Mouse (Mus musculus): ENCODE results near the gene Neurog1. TPM values are rescaled to one million over a fixed set of nuclear protein-coding genes. Genes with fewer than 3 reads are reported as not detected.
A peak's percentile ranks its signal among the peaks of the same experiment; 100 is the strongest.

Gene Neurog1
- polyA plus RNA-seq, 1 experiment from 2014 or later, result 1.1 TPM

- H3K4me1 ChIP-seq, result peaks cover 7% of the 10 kb centered on the region; the same call in 1 of the 2 replicates
- no peak overlapping the region for H3K4me3 ChIP-seq
- ATAC-seq (ENCODE audit: insufficient number of reproducible peaks, insufficient read depth, low FRiP score, low TSS enrichment, low read depth), result no peak
- no peaks in the 10 kb centered on the region for H3K9me3 ChIP-seq
- no peak overlapping the region for H3K27ac ChIP-seq
- no peak overlapping the region for H3K4me2 ChIP-seq
- 81% methylated on average over 10 of the region's 10 CpGs for WGBS
- no peak overlapping the region for H3K9ac ChIP-seq
- no peaks in the 10 kb centered on the region for H3K36me3 ChIP-seq
- H3K27me3 ChIP-seq, result peaks cover 56% of the 10 kb centered on the region
Observed at GRCm38 (mm10) chr13:56237905-56238304, 14.1 kb downstream of the Neurog1 start.

- Histone ChIP-seq H3K4me1 (peaks cover 7% of the 10 kb centered on the region; the same call in 1 of the 2 replicates), H3K9me3 (no peaks in the 10 kb centered on the region), H3K27me3 (peaks cover 61% of the 10 kb centered on the region), H3K4me3 (no peak overlapping the region), H3K27ac (no peak overlapping the region), H3K36me3 (no peaks in the 10 kb centered on the region), H3K4me2 (no peak overlapping the region), H3K9ac (no peak overlapping the region)
- 8% methylated on average over 7 of the region's 7 CpGs for WGBS
- ATAC-seq (ENCODE audit: insufficient number of reproducible peaks, insufficient read depth, low FRiP score, low TSS enrichment, low read depth), result no peak
Observed at GRCm38 (mm10) chr13:56236194-56236593, 15.8 kb downstream of the Neurog1 start.

- H3K9ac ChIP-seq, result no peak overlapping the region
- H3K4me3 ChIP-seq, result no peak overlapping the region
- H3K9me3 ChIP-seq, result no peaks in the 10 kb centered on the region
- H3K27me3 ChIP-seq, result peaks cover 91% of the 10 kb centered on the region
- 6% methylated on average over 7 of the region's 7 CpGs for WGBS
- peaks cover 11% of the 10 kb centered on the region for H3K4me1 ChIP-seq
- ATAC-seq (ENCODE audit: insufficient number of reproducible peaks, insufficient read depth, low FRiP score, low TSS enrichment, low read depth), result no peak
- H3K36me3 ChIP-seq, result no peaks in the 10 kb centered on the region
- H3K27ac ChIP-seq, result no peak overlapping the region
- no peak overlapping the region for H3K4me2 ChIP-seq
Observed at GRCm38 (mm10) chr13:56228790-56229189, 23.2 kb downstream of the Neurog1 start.

- 13% methylated on average over 10 of the region's 10 CpGs for WGBS
- Histone ChIP-seq H3K9me3 (no peaks in the 10 kb centered on the region), H3K9ac (no peak overlapping the region), H3K27me3 (peaks cover 97% of the 10 kb centered on the region), H3K27ac (no peak overlapping the region), H3K4me2 (no peak overlapping the region), H3K4me1 (peaks cover 34% of the 10 kb centered on the region), H3K4me3 (no peak overlapping the region), H3K36me3 (no peaks in the 10 kb centered on the region)
- no peak for ATAC-seq (ENCODE audit: insufficient number of reproducible peaks, insufficient read depth, low FRiP score, low TSS enrichment, low read depth)
Observed at GRCm38 (mm10) chr13:56226175-56226954, 25.6 kb downstream of the Neurog1 start.

GRCm38 (mm10) chr13:56223625-56224024, 28.3 kb downstream of the Neurog1 start:
- H3K27me3 ChIP-seq, result peaks cover 86% of the 10 kb centered on the region
- no peak for ATAC-seq (ENCODE audit: insufficient number of reproducible peaks, insufficient read depth, low FRiP score, low TSS enrichment, low read depth)

GRCm38 (mm10) chr13:56222849-56223246, 29.1 kb downstream of the Neurog1 start:
- WGBS, result 10% methylated on average over 4 of the region's 4 CpGs
- no peak overlapping the region for H3K9ac ChIP-seq
- peaks cover 39% of the 10 kb centered on the region for H3K4me1 ChIP-seq
- no peaks in the 10 kb centered on the region for H3K36me3 ChIP-seq
- H3K27me3 ChIP-seq, result peaks cover 79% of the 10 kb centered on the region
- ATAC-seq (ENCODE audit: insufficient number of reproducible peaks, insufficient read depth, low FRiP score, low TSS enrichment, low read depth), result no peak
- H3K27ac ChIP-seq, result no peak overlapping the region
- no peak overlapping the region for H3K4me3 ChIP-seq
- no peak overlapping the region for H3K4me2 ChIP-seq
- H3K9me3 ChIP-seq, result no peaks in the 10 kb centered on the region

More at GRCm38 (mm10) chr13:56223625-56224024, 28.3 kb downstream of the Neurog1 start:
- no peak overlapping the region for H3K27ac ChIP-seq
- 7% methylated on average over 21 of the region's 21 CpGs for WGBS
- H3K4me2 ChIP-seq, result no peak overlapping the region
- peaks cover 39% of the 10 kb centered on the region for H3K4me1 ChIP-seq
- H3K9ac ChIP-seq, result no peak overlapping the region
- no peak overlapping the region for H3K4me3 ChIP-seq
- H3K36me3 ChIP-seq, result no peaks in the 10 kb centered on the region
- no peaks in the 10 kb centered on the region for H3K9me3 ChIP-seq

- peak overlapping the region; percentile 72 for H3K9ac ChIP-seq
- peaks cover 76% of the 10 kb centered on the region for H3K27me3 ChIP-seq
- ATAC-seq (ENCODE audit: insufficient number of reproducible peaks, insufficient read depth, low FRiP score, low TSS enrichment, low read depth), result no peak
- WGBS, result 3% methylated on average over 50 of the region's 50 CpGs
- H3K4me3 ChIP-seq, result peak overlapping the region; percentile 50
- no peak overlapping the region for H3K27ac ChIP-seq
- peak overlapping the region; percentile 98 for H3K4me2 ChIP-seq
- H3K36me3 ChIP-seq, result no peaks in the 10 kb centered on the region
- H3K9me3 ChIP-seq, result no peaks in the 10 kb centered on the region
- H3K4me1 ChIP-seq, result peaks cover 39% of the 10 kb centered on the region
Observed at GRCm38 (mm10) chr13:56221995-56222848, 29.7 kb downstream of the Neurog1 start.

GRCm38 (mm10) chr13:56221129-56221910, 30.6 kb downstream of the Neurog1 start:
- H3K27ac ChIP-seq, result peak overlapping the region; percentile 68
- peak overlapping the region; percentile 72 for H3K9ac ChIP-seq

GRCm38 (mm10) chr13:56219254-56219653, 32.7 kb downstream of the Neurog1 start:
- Histone ChIP-seq H3K4me3 (no peak overlapping the region), H3K9me3 (no peaks in the 10 kb centered on the region), H3K9ac (no peak overlapping the region), H3K27me3 (peaks cover 66% of the 10 kb centered on the region), H3K4me2 (no peak overlapping the region), H3K4me1 (peaks cover 37% of the 10 kb centered on the region), H3K27ac (no peak overlapping the region), H3K36me3 (no peaks in the 10 kb centered on the region)
- WGBS, result 56% methylated on average over 9 of the region's 9 CpGs
- ATAC-seq (ENCODE audit: insufficient number of reproducible peaks, insufficient read depth, low FRiP score, low TSS enrichment, low read depth), result no peak

More at GRCm38 (mm10) chr13:56221129-56221910, 30.6 kb downstream of the Neurog1 start:
- peak overlapping the region; percentile 50 for H3K4me3 ChIP-seq
- H3K36me3 ChIP-seq, result no peaks in the 10 kb centered on the region
- H3K27me3 ChIP-seq, result peaks cover 74% of the 10 kb centered on the region
- peaks cover 36% of the 10 kb centered on the region for H3K4me1 ChIP-seq
- H3K4me2 ChIP-seq, result peak overlapping the region; percentile 98
- no peaks in the 10 kb centered on the region for H3K9me3 ChIP-seq
- under 1% methylated on average over 46 of the region's 46 CpGs for WGBS
- peak; percentile 56 for ATAC-seq (ENCODE audit: insufficient number of reproducible peaks, insufficient read depth, low FRiP score, low TSS enrichment, low read depth)

- no peak overlapping the region for H3K4me3 ChIP-seq
Observed at GRCm38 (mm10) chr13:56216090-56216489, 35.9 kb downstream of the Neurog1 start.

GRCm38 (mm10) chr13:56214633-56215032, 37.3 kb downstream of the Neurog1 start:
- Histone ChIP-seq H3K27ac (no peak overlapping the region), H3K9ac (no peak overlapping the region), H3K4me2 (no peak overlapping the region), H3K9me3 (no peaks in the 10 kb centered on the region), H3K4me3 (no peak overlapping the region), H3K4me1 (peaks cover 6% of the 10 kb centered on the region; the same call in 1 of the 2 replicates), H3K27me3 (peaks cover 27% of the 10 kb centered on the region), H3K36me3 (no peaks in the 10 kb centered on the region)
- WGBS, result 21% methylated on average over 5 of the region's 5 CpGs
- no peak for ATAC-seq (ENCODE audit: insufficient number of reproducible peaks, insufficient read depth, low FRiP score, low TSS enrichment, low read depth)

More at GRCm38 (mm10) chr13:56216090-56216489, 35.9 kb downstream of the Neurog1 start:
- no peaks in the 10 kb centered on the region for H3K36me3 ChIP-seq
- H3K9me3 ChIP-seq, result no peaks in the 10 kb centered on the region
- no peak for ATAC-seq (ENCODE audit: insufficient number of reproducible peaks, insufficient read depth, low FRiP score, low TSS enrichment, low read depth)
- no peak overlapping the region for H3K4me2 ChIP-seq
- peaks cover 8% of the 10 kb centered on the region for H3K4me1 ChIP-seq
- WGBS, result 11% methylated on average over 4 of the region's 4 CpGs
- H3K27ac ChIP-seq, result no peak overlapping the region
- no peak overlapping the region for H3K9ac ChIP-seq
- peaks cover 35% of the 10 kb centered on the region for H3K27me3 ChIP-seq

Data from embryonic facial prominence, embryonic 13.5 days (tissue).